Mouse (Mus musculus): ENCODE results near the gene Pitx2.

- TF ChIP-seq GATA1 (IDR thresholded peaks at IDR 0.05; ENCODE audit: borderline replicate concordance, low read length): no peak
- no peak for TF ChIP-seq FLI1 (IDR thresholded peaks at IDR 0.05; ENCODE audit: low read length)
These were observed 49.7 kb upstream of the Pitx2 start for GRCm38 (mm10) chr3:129150001-129150400.

All from megakaryocyte, embryonic 14.5 days (primary cell).